Mouse (Mus musculus) hindlimb bud, embryonic 11.5 days (tissue): ENCODE results near the gene Mettl9.
A peak's percentile ranks its signal among the peaks of the same experiment; 100 is the strongest.

Source experiments
- DNase-seq: peaks from one replicate; pipeline ENCODE4 v3.0.0-alpha.2; 2012; ENCODE audit warnings: low read depth, low spot score; ENCODE audit errors: extremely low spot score

Gene Mettl9

DNA sequence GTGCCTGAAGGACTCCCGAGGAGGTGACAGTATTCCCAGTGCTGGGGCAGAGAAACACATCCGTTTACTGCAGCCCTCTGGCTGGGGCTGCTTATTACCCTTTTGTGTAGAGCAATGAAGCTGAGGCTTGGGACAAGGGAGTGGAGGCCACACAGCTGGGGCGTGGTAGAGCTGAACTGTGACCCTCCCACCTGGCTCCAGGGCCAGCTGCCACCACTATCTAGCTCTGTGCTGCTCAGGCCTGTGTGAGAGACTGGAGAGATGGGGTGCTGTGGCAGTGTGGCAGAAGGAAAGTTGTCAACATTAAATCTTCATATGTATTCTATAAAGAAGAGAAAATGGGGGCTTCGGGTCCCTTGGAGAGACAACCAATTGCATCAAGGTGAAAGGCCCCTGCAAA, 58.8 kb downstream of the Mettl9 start:
- no peak for DNase-seq

DNA sequence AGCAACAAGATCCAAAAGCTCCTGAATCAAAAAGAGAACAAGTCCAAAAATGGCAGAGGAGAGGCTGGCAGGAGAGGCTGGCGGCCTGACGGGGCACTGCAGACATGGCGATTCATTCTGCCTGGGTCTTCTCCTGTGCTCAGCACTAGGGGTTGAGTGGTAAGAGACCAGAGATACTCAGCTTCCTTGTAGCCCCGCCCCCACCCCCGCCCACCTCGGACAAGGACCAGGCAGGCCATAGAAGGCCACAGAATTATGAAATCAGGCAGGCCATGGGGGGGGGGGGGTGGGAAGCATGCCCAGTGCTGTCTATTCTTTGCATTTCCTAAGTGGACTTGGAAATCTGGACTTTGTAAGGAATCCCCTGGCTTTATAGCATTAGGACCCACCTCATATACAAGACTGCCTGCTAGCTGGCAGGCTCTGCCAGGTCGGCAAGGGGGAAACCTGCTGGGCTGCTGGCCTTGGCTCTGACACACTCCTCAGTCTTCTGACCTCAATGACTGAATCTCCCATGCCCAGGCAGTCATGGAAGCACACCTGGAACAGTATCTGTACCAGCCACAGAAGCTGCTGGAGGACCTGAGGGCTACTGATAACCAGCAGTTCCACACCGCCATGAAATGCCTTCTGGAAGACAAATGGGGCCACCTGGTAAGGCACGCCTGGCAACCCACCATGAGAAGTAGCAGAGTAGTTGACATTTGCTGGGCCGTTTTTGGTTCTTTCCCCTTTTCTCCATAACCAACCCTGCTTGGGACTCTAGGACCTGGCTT, 64.6 kb downstream of the Mettl9 start:
- no peak for DNase-seq

DNA sequence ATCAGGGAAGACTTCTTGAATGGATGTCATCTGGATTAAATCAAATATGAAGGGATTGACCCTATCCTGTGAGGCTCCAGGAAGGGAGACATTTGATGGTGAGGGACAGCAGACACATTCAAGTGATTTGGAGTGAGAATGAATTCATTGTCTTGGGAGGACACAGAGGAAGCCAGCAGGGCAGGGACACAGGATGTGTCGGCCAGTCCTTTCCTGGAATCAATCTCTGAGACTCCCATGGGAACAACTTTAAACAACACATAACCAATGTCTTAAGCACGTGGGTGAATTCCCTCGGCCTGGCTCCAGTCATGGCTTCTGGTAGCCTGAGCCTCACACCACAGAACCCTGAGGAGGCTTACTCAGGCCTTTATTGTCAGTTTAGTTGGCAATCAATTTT, 73.6 kb downstream of the Mettl9 start:
- DNase-seq = no peak

DNA sequence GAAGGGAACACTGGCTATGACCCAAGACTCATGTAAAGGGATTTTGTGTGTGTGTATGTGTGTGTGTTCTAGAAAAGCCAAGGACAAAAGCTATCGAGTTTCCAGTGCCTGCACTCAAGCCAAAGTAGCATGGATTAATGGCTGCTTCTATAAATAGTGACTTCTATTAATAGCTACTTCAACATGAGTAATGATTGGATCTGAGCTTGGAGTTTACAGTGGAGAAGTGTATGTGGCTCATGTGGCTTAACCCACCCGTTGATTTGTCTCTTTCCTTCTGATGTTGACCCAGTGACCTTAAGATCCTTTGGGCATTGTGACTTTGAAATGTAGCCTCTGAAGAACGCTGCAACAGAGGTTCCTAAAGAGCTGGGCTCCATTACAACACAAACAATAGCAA, 77.1 kb downstream of the Mettl9 start:
- no peak for DNase-seq

DNA sequence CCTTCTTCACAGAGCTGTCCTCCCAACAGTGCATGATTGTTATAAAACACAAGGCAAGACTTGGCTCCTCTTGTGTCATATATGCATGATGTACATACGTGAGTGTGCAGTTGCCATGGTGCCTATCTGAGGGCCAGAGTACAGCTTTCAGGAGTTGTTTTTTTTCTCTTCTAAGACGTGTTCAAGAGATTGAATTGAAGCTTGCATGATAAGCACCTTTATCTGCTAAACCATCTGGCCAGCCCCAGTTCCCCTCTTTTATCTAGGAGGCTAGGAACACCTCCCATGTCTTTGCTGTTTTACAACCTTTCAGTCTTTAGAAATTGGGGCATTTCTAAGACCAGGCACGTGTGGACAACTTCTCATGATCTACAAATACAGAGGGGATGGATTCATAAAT, 77.5 kb downstream of the Mettl9 start:
- DNase-seq = no peak

DNA sequence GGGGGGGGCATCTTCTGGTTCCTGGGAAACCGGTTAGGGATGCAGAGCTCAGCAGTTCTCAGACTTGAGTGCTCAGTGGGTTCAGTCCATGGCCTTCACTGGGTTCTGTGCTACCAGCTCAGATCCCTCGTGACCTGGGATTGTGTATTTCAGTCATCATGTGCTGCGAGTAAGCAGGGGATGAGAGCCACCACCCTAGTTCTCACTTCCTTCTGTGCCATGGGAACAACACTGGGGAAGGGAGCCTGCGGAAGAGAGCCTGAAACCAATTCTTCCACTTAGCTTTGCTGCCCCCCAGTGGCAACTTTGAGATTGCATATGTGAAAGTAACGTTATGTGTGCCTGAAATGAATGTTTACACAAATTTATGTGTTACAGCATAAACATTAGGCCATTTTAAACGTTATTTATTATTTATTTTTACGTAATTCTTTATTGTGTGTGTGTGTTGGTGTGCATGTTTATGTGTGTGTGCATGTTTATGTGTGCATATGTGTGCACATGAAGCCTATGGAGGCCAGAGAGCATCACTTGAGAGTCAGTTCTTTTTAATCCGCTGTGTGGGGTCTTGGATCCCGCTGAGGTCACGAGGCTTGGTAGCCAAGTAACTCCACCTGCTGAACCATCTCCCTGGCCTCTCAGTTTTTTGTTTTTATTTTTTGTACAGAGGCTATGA, 86.0 kb downstream of the Mettl9 start:
- peak; percentile 78 for DNase-seq
